Mouse (Mus musculus) brown adipose tissue, adult 24 weeks (tissue): ENCODE measurements around the gene 2310034G01Rik. TPM values are rescaled to one million over a fixed set of nuclear protein-coding genes. Genes with fewer than 3 reads are reported as not detected.

Source experiments
- H3K27ac ChIP-seq: fragments of 200-500 bp; replicated peaks from 2 replicates; pipeline ENCODE4 v1.5.1; 2012; ENCODE audit warnings: low read depth, mild to moderate bottlenecking, low read length
- H3K4me1 ChIP-seq: fragments of 200-500 bp; 2 replicates; pipeline ENCODE4 v1.6.1; 2012; ENCODE audit warnings: low read length, mixed read lengths; ENCODE audit not compliant: control insufficient read depth, insufficient read depth, insufficient read length
- H3K4me3 ChIP-seq: fragments of 200-500 bp; 2 replicates; pipeline ENCODE4 v1.5.1; 2012; ENCODE audit warnings: low read depth, mild to moderate bottlenecking, low read length, moderate library complexity; ENCODE audit not compliant: insufficient read depth
- polyA plus RNA-seq: library from polyadenylated mRNA; stranded (reverse); fragments of >200 nt; gene quantifications from 2 replicates; pipeline ENCODE4 v1.2.4, GENCODE M21; 2012; ENCODE audit not compliant: missing spikeins, insufficient read depth, insufficient read length

2310034G01Rik gene
- polyA plus RNA-seq, 1 experiment, result not detected

GRCm38 (mm10) chr19:46326756-46327305 is 23.3 kb downstream of the 2310034G01Rik start, which contains the start of gene Psd:
TSS of gene Psd (minus strand) at chr19:46327156.
- Histone ChIP-seq H3K4me3 (peak within 1 kb of the TSS; percentile 75), H3K4me1 (peaks cover 7% of the 10 kb centered on the region; the same call in 1 of the 2 replicates), H3K27ac (0 out of 2 replicates have a peak within 1 kb of the TSS, but pooled peaks have one; percentile 6)

- Histone ChIP-seq H3K4me3 (peak overlapping the region; percentile 75; the same call in 1 of the 2 replicates), H3K27ac (no peak overlapping the region), H3K4me1 (peaks cover 7% of the 10 kb centered on the region; the same call in 1 of the 2 replicates)
Observed at GRCm38 (mm10) chr19:46326019-46326755, 23.9 kb downstream of the 2310034G01Rik start.

GRCm38 (mm10) chr19:46324918-46325317 is 25.2 kb downstream of the 2310034G01Rik start:
- Histone ChIP-seq H3K4me3 (no peak overlapping the region), H3K4me1 (peaks cover 7% of the 10 kb centered on the region; the same call in 1 of the 2 replicates), H3K27ac (no peak overlapping the region)

GRCm38 (mm10) chr19:46324366-46324765 is 25.7 kb downstream of the 2310034G01Rik start:
- peaks cover 6% of the 10 kb centered on the region; the same call in 1 of the 2 replicates for H3K4me1 ChIP-seq
- H3K4me3 ChIP-seq, result no peak overlapping the region
- H3K27ac ChIP-seq, result no peak overlapping the region

GRCm38 (mm10) chr19:46323716-46324115 is 26.4 kb downstream of the 2310034G01Rik start:
- no peak overlapping the region for H3K4me3 ChIP-seq
- no peak overlapping the region for H3K27ac ChIP-seq
- H3K4me1 ChIP-seq, result peaks cover 4% of the 10 kb centered on the region; the same call in 1 of the 2 replicates

GRCm38 (mm10) chr19:46322996-46323572 is 27.0 kb downstream of the 2310034G01Rik start:
- H3K27ac ChIP-seq, result no peak overlapping the region
- H3K4me1 ChIP-seq, result peaks cover 4% of the 10 kb centered on the region; the same call in 1 of the 2 replicates
- no peak overlapping the region for H3K4me3 ChIP-seq

- no peak overlapping the region for H3K27ac ChIP-seq
- peaks cover 4% of the 10 kb centered on the region; the same call in 1 of the 2 replicates for H3K4me1 ChIP-seq
- H3K4me3 ChIP-seq, result no peak overlapping the region
Observed at GRCm38 (mm10) chr19:46322144-46322995, 27.7 kb downstream of the 2310034G01Rik start.

- H3K4me1 ChIP-seq, result no peaks in the 10 kb centered on the region; the same call in 1 of the 2 replicates
- no peak overlapping the region for H3K27ac ChIP-seq
- no peak overlapping the region for H3K4me3 ChIP-seq
Observed at GRCm38 (mm10) chr19:46321101-46321943, 28.8 kb downstream of the 2310034G01Rik start.

- no peak overlapping the region for H3K27ac ChIP-seq
- H3K4me3 ChIP-seq, result no peak overlapping the region
- H3K4me1 ChIP-seq, result no peaks in the 10 kb centered on the region
Observed at GRCm38 (mm10) chr19:46320076-46320785, 29.9 kb downstream of the 2310034G01Rik start.

GRCm38 (mm10) chr19:46318586-46319378 is 31.3 kb downstream of the 2310034G01Rik start:
- H3K27ac ChIP-seq, result no peak overlapping the region
- H3K4me3 ChIP-seq, result no peak overlapping the region
- no peaks in the 10 kb centered on the region for H3K4me1 ChIP-seq

GRCm38 (mm10) chr19:46318031-46318471 is 32.1 kb downstream of the 2310034G01Rik start:
- Histone ChIP-seq H3K4me1 (no peaks in the 10 kb centered on the region), H3K4me3 (no peak overlapping the region; the same call in 1 of the 2 replicates)

GRCm38 (mm10) chr19:46317546-46317885 is 32.6 kb downstream of the 2310034G01Rik start:
- Histone ChIP-seq H3K27ac (no peak overlapping the region), H3K4me1 (no peaks in the 10 kb centered on the region), H3K4me3 (peak overlapping the region; percentile 31; the same call in 1 of the 2 replicates)

More at GRCm38 (mm10) chr19:46318031-46318471, 32.1 kb downstream of the 2310034G01Rik start:
- no peak overlapping the region for H3K27ac ChIP-seq
